In the genomic region with DNA sequence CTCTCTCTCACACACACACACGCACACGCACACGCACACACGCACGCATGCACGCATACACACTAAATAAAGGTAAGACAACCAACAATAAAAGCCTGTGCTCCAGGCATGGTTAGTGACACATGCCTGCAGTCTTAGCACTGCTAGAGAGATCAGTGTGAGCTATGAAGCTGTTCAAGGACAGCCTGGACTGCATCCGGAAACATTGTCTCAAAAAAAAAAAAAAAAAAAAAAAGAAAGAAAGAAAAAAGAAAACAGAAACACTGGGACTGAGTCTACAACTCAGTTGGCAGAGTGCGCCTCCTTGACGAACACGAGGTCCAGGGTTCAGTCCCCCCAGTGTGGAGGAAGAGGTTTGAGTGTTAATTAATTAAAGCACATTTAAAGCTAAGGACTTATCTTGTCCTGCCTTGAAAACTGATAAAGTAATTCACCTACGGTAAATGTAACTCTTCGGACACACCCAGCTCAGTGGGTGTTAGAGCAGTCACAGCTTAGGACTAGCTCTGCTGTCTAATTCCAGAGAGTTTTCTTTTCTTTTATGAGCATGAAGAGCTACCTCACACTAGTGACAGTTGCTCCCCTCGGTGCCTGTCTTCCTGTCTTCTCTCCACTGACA, we compare ENCODE assay signal across 31 mouse cellular contexts. TPM values are rescaled to one million over a fixed set of nuclear protein-coding genes. Genes with fewer than 3 reads are reported as not detected.
"Had no signal": no experiment of that assay in that cellular context is flagged by ENCODE, and none has a peak within 500 bp of the region (broad histone marks: within the 10 kb centered on the region; RNA-seq: fewer than 3 reads in every experiment).

No protein-coding gene starts in this region.

- H3K27me3 ChIP-seq: limb, embryonic 12.5 days; limb, embryonic 13.5 days; limb, embryonic 15.5 days; liver, embryonic 12.5 days; liver, embryonic 13.5 days; liver, embryonic 15.5 days; lung, embryonic 15.5 days; midbrain, embryonic 12.5 days; midbrain, embryonic 13.5 days; midbrain, embryonic 15.5 days had no signal

- DNase-seq: left cerebral cortex, postnatal 4 days; liver; liver, embryonic 13.5 days; liver, postnatal 0 days; lung, adult 18-20 months; lung, adult 2 months; lung, embryonic 14.5 days; lung, postnatal 10 days; lung, postnatal 14 days; lung, postnatal 36 days; lung, postnatal 4 days; midbrain, embryonic 14.5 days had no signal

- H3K27ac ChIP-seq: limb, embryonic 10.5 days; limb, embryonic 12.5 days; limb, embryonic 13.5 days; limb, embryonic 15.5 days; liver, embryonic 12.5 days; liver, embryonic 13.5 days; liver, embryonic 14.5 days; liver, embryonic 15.5 days; lung, embryonic 15.5 days; macrophage; midbrain, embryonic 10.5 days; midbrain, embryonic 12.5 days; midbrain, embryonic 13.5 days; midbrain, embryonic 15.5 days had no signal

- H3K4me3 ChIP-seq: limb, embryonic 10.5 days; limb, embryonic 12.5 days; limb, embryonic 13.5 days; limb, embryonic 15.5 days; liver, embryonic 12.5 days; liver, embryonic 13.5 days; liver, embryonic 15.5 days; lung, embryonic 15.5 days; midbrain, embryonic 10.5 days; midbrain, embryonic 12.5 days; midbrain, embryonic 13.5 days; midbrain, embryonic 15.5 days; myocyte had no signal

- ATAC-seq: liver, embryonic 12.5 days; liver, postnatal 0 days; lung, postnatal 0 days; midbrain, embryonic 13.5 days; midbrain, embryonic 15.5 days; midbrain, embryonic 16.5 days had no signal

- H3K9ac ChIP-seq: limb, embryonic 12.5 days; limb, embryonic 13.5 days; limb, embryonic 15.5 days; liver, embryonic 12.5 days; liver, embryonic 13.5 days; liver, embryonic 14.5 days; liver, embryonic 15.5 days; liver, postnatal 0 days; lung, embryonic 14.5 days; lung, embryonic 15.5 days; midbrain, embryonic 12.5 days; midbrain, embryonic 13.5 days; midbrain, embryonic 15.5 days had no signal

- H3K36me3 ChIP-seq: limb, embryonic 10.5 days; limb, embryonic 12.5 days; limb, embryonic 13.5 days; limb, embryonic 15.5 days; liver, embryonic 12.5 days; liver, embryonic 13.5 days; liver, embryonic 15.5 days; lung, embryonic 15.5 days; midbrain, embryonic 10.5 days; midbrain, embryonic 12.5 days; midbrain, embryonic 13.5 days; midbrain, embryonic 15.5 days had no signal

- H3K4me1 ChIP-seq: limb, embryonic 10.5 days; limb, embryonic 12.5 days; limb, embryonic 13.5 days; limb, embryonic 15.5 days; liver, embryonic 12.5 days; liver, embryonic 13.5 days; liver, embryonic 15.5 days; lung, embryonic 15.5 days; midbrain, embryonic 10.5 days; midbrain, embryonic 12.5 days; midbrain, embryonic 13.5 days; midbrain, embryonic 15.5 days had no signal

- H3K4me2 ChIP-seq: limb, embryonic 12.5 days; limb, embryonic 13.5 days; limb, embryonic 15.5 days; liver, embryonic 11.5 days; liver, embryonic 12.5 days; liver, embryonic 13.5 days; liver, embryonic 15.5 days; lung, embryonic 14.5 days; lung, embryonic 15.5 days; midbrain, embryonic 11.5 days; midbrain, embryonic 12.5 days; midbrain, embryonic 13.5 days; midbrain, embryonic 15.5 days had no signal

- H3K9me3 ChIP-seq: limb, embryonic 10.5 days; limb, embryonic 12.5 days; limb, embryonic 15.5 days; liver, embryonic 12.5 days; liver, embryonic 13.5 days; liver, embryonic 15.5 days; lung, embryonic 15.5 days; midbrain, embryonic 10.5 days; midbrain, embryonic 12.5 days; midbrain, embryonic 13.5 days; midbrain, embryonic 15.5 days had no signal

RNA-seq across cellular contexts. Expression of gene Cd300lf, which starts 4.2 kb away (rescaled TPM):
- polyA plus RNA-seq: midbrain, embryonic 11.5 days; midbrain, embryonic 14.5 days; myocyte; neural tube, embryonic 11.5 days had no signal
